Mouse (Mus musculus) yolk sac, embryonic 10.5 days (tissue): ENCODE data around the gene Fxyd3.

Experiments
- DNase-seq: peaks from one replicate; pipeline ENCODE4 v3.0.0-alpha.2; 2017; ENCODE audit warnings: low spot score

Fxyd3 gene

DNA sequence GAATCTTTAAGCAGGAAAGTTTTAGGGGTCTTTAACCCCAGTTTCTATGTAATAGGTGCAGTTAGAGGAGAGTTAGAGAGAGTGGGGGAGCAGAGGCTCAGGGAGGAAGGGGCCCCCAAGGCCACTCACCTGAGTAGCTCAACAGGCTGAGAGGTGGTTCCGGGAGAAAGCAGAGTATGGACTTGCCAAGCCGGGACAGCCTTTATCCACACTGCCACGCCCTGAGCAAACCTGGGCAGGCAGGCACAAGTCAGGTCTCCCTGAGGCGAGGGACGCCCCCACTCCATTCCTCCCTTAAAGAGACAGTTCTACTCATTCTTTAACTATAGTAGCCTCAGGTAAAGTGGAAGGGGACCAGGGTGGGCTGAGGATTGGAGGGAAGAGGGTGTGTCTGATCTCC is at the start of gene Fxyd3:
Gene Fxyd3, minus strand, starts transcription at position 213 of the 400 bp plus-strand sequence.
- DNase-seq: no peak

DNA sequence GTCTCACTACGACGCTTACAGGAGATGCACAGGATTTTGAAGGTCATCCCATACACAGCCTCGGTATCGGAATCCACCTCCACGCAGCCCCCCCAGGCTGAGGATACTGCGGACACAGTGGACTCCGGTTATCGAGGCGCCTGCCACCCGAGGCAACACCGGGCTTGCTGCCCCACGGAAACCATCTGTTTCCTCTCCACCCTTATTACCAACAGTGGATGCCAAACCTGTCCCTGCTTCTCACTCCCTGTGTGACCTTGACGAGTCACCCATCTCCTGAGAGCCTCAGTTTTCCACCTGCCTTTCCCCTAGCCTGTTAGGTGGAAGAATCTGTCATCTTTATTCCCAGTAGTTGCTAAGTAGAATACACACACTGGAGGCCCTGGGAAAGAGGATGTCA is 48.6 kb upstream of the Fxyd3 start:
- DNase-seq: no peak

DNA sequence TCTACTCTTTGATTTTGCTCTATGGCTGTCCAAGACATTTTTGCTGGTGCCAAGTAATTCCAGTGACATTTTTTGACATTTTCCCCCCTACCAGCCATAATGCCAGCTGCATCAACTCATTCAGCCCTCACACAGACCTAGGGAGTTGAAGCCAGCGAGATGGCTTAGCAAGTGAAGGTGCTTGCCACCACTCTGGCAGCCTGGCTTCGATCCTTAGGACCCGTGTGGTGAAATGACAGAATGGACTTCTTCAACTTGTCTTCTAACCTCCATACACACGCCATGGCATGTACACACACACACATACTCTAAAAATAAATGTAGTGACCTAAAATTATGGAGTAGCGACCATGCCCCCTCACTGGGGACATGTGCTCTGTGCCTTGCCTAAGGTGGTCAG is 47.9 kb upstream of the Fxyd3 start:
- no peak for DNase-seq

DNA sequence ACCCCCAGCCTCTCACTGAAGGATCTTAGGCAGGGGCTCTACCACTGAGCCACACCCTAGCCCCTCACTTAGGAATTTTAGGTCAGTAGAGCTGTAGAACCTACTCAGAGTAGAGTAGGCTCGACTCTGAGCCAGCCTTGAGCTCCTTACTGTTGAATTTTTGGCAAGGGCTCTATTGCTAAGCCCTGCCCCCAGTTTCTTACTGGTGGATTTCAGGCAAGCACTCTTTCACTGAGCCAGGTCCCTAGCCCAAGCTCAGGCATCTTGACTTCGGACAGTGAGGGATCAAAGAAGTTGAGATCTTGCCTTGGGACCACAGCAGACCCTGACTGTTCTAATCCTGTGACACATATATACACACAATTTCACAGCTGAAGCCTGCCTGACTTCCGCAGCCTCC is 47.2 kb upstream of the Fxyd3 start:
- DNase-seq: no peak

DNA sequence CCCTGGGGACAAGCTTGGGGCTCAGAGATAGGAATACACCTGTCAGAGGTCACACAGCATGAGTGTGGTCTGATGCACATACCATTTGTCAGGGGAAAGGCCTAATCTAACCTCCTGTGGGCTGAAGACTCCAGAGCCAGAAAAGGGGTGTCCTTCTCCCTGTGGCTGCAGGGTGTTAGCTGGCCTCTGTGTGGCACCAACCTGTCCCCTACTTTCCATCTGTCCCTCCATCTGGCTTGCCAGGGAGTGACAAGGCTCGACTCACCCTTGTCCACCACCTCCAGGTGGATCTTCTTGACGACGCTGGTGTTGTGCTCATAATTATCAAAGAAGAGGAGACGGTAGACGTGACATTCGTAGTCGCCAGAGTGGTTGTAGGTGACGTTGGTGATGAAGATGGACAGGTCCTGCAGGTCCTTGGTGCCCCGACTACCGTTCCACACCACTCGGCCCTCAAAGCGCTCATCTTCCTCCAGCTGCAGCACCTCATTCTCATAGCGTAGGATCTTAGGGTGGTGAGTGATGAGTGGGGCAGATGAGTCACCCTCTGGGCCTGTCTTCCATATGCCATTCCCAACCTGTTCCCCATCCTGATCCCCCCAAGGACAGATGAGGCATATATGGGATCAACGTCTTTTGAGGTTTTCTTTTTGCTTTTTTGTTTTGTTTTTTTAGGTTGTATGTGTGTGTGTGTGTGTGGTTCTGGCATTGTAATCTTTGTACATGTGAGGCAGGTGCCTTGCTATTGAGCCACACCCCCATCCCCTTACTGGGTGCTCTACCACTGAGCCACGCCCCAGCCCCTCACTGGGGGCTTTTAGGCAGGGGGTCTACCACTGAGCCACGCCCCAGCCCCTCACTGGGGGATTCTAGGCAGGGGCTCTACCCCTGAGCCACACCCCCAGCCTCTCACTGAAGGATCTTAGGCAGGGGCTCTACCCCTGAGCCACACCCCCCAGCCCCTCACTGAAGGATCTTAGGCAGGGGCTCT is 46.4 kb upstream of the Fxyd3 start:
- no peak for DNase-seq

DNA sequence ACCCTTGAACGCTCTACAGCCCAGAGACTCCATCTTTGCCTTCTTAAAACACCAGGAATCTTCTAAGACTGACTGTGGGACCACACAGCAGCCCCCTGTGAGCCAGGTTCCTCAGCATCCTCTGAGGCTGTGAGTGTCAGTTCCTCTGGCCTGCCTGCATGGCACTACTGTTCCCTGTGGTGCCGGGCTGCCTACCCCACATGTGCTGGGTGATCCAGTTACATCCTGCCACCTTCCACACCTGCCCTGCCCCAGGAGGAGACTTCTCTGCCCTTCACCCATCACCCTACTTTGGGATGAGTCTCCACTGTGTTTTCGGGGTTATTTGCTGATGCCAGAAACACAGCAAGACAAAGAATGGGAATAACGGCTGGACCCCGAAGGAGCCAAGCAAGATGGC is 43.1 kb upstream of the Fxyd3 start:
- no peak for DNase-seq

DNA sequence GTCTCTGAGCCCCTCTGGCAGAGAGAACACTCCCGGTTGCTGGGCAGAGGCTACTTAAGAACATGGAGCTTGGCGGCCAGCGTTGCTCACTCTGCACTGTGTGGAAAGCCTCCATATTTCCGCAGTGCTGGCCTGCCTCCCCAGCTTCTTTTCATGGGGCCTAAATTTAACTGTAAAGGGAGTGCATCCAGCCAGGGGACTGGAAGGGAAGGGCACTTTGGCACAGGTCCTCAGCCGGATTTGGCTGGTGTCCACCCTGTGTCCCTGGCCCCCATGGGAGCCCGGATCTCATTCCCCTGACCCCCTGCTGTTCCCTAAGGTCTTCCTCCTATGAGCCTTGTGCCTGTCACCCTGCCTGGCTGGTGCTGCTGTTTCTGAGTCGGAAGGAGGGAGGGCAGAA is 42.0 kb upstream of the Fxyd3 start:
- no peak for DNase-seq

DNA sequence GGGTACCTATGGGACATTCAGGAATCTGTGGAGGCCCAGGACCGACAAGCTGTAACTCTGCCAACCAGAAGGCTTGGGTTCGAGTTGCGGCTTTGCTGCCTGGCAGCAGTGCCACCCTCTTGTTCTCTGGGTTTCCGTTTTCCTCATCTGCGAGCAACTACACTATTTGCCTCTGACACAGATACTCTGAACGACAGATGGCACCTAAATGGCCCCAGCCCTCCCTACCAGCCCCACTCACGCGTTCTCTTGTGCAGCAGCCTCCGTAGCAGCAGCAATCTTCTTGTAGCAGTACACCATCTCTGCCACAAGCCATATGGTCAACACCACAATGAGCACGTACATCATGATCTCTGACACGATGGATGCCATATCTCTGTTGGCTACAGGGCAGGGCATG is 41.0 kb upstream of the Fxyd3 start:
- DNase-seq: no peak

DNA sequence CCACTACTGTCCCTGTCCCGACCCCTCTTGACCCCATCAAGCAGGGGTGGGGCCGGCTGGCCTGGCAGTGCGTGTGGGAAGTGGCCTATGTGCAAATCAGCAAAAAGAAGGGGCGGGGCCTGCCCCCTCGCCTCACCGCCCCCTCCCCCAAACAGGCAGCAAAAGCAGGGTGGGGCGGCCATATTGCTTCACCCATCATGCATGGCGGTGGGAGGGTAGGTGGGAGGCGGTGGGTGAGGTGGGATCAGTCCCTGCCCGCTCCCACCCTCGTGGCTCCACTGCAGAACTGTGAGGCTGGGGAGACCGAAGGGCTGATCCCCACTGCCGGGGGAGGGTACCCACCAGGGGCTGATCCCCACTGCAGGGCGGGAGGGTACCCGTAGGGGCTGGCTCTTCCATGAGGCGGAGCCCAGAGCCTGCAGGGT is 40.2 kb upstream of the Fxyd3 start:
- no peak for DNase-seq

DNA sequence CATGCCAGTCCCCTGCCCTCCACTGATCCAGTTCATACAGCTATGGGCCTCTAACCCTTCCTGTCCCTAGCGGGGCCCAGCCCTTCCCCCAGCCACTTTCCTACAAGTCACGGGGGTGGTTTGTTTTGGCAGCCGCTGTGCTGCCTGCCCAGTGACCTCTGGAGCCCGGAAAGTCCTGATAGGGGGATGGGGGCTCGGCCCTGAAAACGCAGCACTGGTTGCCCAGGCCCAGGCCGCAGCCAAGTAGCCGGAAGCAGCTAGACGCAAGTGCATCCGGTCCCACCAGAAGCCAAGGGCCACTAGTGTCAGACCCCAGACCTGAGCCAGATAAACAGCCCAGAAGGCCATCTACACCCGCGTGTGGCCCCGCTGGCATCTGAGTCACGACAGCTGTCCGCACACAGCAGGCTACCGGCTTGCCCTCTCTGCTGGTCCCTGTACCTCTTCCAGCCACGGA is 39.1 kb upstream of the Fxyd3 start:
- peak; percentile 82 for DNase-seq

DNA sequence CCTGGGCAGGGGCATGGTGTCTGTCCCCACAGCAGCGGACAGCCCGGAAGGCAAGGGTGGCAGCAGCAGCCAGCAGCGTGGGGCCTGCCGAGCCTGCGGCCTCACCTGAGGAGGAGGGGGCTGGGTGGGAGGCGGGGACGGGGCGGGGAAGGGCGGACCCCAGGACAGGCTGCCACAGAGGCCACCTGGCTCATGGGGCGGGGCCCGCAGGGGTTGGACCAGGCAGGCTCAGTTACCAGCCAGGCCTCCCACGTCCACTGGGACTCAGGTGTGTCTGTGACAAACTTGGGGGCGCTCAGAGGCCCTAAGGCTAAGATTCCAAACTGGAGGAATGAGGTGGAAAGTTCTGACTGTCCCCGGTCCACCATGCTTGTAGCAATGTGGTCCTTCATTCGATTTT is 38.7 kb upstream of the Fxyd3 start, which contains the start of gene Hpn:
Gene Hpn, minus strand, starts transcription at position 109 of the 400 bp plus-strand sequence.
- DNase-seq: peak; percentile 86

DNA sequence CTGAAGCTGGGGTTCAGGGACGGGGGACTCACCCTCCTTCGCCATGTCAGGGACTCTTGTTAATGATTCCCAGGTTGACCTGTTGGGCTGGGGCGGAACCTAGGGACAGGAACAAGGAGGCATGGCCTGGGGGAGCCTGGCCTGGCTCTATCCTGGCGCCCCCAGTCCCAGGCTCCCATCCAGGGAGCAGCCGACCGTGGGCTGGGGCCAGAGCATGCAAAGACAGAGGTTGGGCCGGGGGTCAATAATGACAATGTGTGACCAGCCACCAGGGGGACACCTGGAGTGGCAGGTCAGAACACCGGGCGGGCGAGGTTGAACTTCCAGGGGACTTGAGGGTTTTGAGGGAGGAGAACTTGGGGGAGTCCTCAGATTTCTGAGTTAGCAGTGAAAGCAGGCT is 38.1 kb upstream of the Fxyd3 start:
- peak; percentile 54 for DNase-seq

DNA sequence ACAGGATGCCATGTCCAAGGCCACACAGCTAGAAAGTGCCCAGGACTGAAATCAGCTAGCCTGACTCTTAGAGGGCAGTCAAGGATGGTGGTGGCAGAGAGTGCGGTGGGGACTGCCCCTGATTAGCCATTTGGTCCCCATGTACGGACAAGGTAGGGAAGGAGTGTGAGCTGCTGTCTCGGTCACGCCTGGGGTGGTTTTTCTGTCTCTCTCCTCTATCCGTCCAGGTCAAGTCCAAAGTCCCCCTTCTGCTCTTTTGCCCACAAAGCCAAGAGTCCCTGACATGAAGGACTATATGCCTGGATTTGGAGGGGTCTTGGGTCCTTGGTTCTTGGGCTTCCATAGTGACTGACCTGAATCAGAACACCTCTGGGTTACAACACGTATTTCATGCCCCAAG is 37.3 kb upstream of the Fxyd3 start:
- no peak for DNase-seq

DNA sequence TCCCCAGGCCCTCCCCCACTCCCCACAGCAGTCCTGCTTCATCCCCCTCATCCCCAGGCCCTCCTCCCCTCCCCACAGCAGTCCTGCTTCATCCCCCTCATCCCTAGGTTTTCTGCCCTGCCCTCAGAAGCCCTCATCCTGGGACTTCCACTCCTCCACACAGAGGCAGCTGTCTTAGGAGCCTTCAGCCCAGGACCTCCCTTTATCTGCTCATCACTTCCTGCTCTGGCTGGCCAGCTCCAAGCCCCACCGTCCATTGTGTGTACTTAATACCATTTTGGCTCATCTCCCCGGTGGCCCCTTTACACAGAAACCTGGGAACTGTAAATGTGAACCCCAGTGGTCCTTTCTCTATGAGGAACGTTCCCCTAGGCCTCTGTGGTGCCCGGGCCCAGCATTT is 35.5 kb upstream of the Fxyd3 start:
- DNase-seq: no peak

DNA sequence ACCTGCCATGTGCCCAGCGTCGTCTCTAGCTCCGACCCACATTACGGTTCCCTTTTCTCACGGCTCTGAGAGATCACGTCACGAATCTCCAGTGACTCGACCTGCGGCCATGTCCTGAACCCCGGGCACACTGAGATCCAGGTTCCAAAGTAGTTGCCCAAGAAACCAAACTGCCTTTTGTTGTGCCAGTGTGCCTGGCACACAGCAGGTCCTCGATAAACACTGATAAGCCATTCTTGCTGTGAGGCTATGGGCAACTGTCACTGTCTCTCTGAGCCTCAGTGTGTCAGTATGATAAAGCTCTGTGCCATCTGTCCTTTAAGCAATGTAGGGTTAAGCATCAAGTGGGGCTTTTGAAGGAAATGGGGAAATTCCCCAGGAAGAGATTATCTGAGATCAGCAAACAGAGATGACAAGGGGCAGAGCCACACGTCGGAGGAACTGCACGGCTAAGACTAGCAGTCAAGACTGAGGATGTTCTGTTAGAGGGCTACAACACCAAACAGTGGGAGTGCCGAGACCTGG is 34.4 kb upstream of the Fxyd3 start:
- DNase-seq: no peak

DNA sequence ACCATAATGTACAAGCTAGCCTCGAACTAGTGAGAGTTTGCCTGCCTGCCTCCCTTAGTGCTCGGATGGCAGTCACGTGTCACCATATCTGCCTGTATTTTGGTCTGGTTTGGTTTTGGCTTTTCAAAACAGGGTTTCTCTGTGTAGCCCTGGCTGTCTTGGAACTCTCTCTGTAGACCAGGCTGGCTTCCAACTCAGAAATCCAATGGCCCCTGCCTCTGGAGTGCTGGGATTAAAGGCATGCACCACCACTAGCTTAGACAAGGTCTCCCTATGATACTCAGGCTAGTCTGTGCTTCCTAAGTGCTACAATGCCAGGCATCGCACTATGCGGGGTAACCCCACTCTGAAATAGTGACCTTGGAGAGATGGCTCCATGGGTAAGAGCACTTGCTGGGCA is 33.3 kb upstream of the Fxyd3 start:
- no peak for DNase-seq

DNA sequence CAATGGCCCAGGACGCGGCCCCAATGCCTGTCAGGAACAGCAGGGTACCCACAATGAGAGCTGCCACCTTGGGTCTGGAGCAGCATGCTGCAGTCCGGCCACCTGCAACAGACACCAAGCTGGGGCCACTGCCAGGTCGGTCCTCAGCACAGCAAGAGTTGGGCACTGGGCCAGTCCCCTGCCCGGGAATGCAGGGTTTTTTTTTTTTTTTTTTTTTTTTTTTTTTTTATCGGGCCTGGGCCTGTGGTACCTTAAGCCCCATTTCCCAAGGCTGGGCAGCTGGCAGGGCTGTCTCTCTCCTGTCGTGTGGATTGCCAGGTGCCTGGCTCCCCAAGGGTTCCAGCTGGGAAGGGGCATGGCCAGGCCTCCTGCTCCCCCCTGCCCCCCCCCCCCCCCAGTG is 32.6 kb upstream of the Fxyd3 start:
- DNase-seq: no peak

DNA sequence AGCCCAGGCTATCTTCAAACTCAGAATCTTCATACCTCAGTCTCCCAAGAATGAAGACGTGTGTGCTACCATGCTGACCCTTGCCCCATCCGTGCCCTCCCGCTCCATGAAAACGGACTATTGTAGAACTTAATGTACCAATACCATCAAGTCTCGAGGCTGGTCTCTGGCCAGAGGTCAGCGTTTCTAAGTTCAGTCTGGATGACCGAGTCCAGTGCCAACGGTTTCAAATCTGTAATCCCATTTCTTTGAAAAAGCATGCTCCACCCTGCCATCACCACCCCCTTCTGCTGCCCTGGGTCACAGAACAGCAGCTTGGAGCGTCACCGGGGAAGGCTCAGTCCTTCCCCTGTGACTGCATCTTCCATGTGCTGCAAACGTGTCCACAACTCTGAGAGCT is 31.3 kb upstream of the Fxyd3 start:
- no peak for DNase-seq

DNA sequence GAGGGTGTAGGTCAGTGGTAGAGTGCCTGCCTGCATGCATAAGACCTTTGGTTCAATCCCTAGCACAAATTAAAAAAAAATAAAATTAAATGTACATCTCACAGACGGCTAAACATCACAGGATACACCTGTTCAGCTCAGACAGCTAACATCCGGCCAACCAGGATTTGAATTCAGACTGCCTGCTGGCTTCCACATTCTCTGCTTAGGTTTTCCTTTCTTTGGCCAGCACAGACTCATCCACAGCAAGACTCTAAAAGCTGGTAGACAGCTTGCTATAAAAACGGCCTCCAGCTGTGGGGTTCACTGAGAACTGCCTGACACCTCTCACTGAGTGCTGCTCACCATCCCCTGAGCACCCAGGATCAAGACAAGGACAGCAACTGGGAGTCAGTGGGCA is 29.7 kb upstream of the Fxyd3 start:
- DNase-seq: no peak

DNA sequence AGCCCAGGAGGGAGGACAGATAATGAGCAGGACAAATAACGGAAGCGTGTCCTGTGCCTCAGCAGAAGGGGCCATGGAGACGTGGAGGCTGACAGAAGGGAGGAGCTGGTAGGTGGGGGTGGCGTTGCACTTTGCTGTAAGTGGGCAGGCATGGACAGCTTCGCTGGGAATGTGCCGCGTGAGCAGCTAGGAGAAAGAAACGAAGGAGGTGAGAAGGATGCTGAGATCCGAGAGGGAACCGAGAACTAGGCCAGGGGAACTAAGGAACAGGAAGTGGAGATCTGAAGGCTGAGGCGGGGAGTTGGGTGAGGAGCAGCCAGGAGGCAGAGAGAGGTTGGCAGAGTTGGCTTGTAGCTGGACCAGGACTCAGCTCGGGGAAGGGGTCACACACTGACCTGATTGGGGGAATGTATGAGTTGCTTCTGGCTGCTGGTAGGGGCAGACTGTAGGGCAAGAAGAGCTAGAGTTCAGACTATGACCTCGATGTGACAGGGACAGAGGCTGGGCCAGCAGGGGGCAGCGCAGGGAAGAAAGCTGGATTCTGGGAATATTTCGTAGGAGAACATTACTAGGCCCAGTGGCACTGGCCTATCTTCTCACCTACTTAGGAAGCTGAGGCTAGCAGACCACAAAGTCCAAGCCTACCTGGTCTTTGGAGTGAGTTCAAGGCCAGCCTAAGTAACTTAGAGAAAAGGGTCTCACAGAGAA is 28.7 kb upstream of the Fxyd3 start:
- no peak for DNase-seq

DNA sequence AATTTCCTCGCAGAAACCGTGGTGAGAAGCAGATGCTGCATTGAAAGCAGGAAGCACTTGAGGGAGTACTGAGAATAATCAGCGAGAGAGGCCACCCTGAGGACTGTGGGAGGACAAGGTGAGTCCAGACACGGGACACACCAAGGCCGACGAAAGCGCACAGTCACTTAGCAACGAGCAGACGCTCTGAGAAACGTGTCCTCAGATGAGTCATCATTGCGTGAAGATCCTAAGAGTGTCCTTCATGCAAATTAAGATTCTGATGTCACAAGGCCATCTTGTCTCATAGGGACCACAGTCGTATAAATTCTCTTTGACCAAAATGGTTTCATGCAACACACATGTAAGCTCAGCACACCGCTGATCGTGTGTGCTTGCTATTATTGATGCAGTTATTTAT is 24.3 kb upstream of the Fxyd3 start:
- DNase-seq: no peak

DNA sequence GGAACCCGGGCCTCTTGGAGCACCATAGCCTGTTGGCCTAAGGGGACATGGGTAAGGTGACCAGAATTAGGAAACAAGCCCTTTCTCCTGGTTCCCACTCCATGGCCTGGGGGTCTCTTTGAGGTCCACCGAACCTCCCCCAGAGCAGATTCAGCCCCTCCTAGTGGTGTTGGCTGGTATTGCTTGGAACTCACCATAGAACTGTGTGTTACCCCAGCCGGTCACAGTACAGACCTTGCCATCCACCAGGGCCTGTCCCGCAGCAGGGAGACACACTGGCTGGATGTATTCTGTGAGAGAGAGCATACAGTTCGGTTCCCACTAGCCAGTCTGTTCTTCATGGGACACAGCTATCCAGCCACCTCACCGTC is 23.1 kb upstream of the Fxyd3 start:
- no peak for DNase-seq
